Mouse (Mus musculus): ENCODE results near the gene Epb41l2.

The Epb41l2 gene

DNA sequence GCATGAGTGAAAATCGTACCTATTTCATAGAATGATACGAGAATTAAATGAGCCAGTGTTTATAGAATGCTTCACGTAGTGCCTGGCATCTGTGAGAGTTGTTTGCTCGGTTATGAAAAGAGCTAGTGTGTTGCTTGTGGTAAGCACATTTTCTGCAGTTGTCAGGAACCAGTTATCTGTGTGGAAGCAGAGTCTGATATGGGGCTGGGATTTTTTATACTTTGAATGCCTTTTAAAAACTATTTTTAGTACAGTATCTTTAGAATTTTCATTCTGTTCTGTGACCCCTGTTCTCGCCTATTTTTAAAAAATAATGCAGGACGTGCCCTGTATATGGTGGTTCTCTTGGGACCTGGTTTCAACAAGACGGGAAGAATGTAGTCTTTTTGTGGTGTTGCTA is 6.1 kb downstream of the Epb41l2 start:
- no peak for DNase-seq (ENCODE audit: low spot score in 2 of 2)

DNA sequence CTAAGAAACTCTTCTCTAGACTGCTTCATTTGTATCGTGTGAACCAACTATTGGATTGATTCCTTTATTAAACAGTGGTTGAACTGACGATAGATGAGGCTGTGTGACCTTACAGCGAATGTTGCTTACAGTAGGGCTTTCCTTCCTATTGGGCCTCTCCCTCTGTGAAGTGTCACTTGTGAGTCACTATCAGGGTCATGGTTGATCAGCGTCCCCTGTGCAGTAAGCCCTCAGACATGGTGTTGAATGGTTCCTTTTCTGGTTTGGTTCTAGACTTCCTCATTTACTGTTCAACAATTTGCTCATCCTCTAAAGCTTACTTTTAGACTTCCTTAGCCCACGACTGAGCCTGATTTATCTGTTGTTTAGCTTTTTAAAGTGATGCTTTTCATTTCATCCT is 7.1 kb downstream of the Epb41l2 start:
- DNase-seq (ENCODE audit: low spot score in 2 of 2): no peak

DNA sequence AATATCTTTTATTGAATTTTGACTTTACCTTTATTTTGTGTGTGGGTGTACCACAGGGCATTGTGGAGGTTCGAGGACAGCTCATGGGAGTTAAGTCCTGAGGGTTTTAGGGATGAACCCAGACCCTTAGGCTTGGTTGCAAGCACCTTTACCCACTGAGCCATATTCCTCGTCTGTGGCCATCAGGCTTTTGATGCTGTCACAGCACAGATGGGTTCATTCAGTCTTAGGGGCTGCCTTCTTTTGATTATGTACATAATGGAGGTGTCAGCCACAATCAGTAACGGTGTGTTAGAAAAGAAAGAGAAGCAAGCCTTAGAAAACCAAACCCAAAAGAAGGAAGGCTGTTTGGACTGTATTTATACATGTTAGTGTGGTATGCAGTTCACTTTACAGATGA is 9.3 kb downstream of the Epb41l2 start:
- no peak for DNase-seq (ENCODE audit: low spot score in 2 of 2)

DNA sequence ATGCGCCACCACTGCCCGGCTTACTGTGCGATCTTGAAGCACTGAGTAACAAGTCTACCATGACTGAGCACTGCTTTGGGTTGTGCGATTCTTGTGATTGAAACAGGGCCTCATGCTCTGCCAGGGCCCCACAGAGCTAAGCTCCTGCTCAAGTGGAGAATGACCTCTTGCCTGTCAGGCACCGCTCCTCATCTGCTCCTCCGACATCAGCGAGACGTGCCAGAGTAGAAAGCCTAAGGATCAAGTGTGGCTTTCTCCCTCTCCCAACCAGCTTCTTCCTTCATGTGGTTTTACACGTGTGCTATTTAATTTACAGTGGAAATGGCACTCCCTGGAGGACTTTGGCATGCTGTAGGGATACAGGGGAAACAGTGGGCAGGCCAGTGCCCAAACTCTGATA is 10.1 kb downstream of the Epb41l2 start:
- DNase-seq (ENCODE audit: low spot score in 2 of 2): no peak

DNA sequence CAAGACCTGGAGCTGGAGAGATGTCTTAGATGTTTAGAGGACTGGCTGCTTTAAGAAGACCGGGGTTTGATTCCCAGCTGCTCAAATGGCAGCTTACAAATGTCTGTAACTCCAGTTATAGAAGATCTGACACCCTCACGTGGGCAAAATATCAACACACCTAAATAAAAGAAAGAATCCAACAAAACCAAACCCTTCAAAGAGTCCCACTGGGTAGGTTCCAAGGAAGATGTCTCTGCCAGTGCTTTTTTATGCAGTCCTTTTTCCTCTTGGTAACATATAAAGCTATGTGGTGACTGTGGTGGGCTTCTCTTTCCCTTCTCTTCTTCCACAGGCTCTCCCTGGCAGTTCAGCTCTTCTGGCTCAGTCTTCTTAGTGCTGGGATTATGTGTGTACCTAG is 11.7 kb downstream of the Epb41l2 start:
- DNase-seq (ENCODE audit: low spot score in 2 of 2): no peak

DNA sequence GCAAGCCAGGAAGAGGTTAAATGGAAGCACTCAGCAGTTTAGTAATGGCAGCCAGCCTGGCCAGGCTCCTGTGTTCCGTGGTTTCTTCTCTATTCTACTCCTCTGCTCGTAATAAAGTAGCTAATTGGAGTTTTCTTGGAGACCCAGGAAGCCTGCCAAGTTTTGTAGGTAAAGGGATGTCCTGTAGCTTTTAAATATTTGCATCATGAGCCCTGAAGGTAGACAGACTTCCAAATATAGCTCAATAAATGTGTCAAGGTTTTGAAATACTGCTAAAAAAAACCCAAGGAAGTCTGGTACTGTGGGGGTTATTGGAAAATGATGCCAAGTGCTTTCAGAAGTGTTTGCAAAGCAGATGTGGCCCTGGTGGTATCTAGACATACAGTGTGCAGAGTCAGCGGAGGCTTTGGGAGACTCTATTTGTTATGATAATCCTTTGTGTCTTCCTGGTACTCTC is 12.3 kb downstream of the Epb41l2 start:
- DNase-seq (ENCODE audit: low spot score in 2 of 2): no peak

DNA sequence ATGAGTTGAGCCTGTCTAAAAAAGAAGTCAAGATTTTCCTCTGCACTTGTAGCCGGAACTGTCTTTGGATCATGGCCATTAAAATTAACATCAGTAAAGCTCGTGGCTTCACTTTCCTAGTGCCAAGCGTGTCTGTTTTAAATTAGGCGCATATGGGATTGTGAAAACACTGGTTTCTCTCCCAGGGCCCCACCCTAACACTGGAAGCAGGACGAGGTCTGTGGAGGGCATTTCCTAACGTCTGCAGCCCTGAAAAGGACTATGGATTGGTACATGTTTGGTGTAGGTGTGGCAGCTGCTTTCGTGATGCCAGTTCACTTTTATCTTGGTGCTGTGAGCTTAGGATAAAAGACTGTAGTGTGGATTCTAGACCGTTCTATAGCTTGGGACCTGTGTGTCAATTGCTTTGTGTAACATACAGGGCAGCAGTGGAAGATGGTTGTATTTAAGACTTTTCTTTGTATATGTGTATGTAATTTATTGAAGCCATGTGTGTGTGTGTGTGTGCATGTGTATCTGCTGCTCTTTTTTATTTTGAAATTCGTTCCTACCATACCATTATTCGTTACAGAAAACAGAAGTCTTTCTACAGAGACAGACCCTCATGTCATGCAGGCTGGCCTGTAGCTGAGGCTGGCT is 13.0 kb downstream of the Epb41l2 start:
- DNase-seq (ENCODE audit: low spot score in 2 of 2): no peak

DNA sequence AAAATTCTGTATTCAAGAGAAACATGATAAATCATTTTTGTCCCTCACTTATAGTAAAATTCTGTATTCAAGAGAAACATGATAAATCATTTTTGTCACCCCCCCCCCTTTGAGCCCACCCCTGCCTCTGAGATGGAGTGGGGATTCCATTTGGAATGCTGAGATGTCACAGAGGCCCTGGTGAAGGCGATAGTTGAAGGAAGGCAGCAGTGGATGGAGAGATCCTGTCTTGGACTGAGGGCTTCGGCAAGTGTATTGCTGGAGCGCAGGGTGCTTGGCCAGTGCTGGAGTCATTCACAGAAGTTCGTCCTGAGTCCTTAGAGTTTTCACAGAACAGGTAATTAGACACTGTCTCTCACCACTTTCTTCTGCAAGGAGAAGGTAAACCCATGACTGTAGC is 15.4 kb downstream of the Epb41l2 start:
- DNase-seq (ENCODE audit: low spot score in 2 of 2): no peak

DNA sequence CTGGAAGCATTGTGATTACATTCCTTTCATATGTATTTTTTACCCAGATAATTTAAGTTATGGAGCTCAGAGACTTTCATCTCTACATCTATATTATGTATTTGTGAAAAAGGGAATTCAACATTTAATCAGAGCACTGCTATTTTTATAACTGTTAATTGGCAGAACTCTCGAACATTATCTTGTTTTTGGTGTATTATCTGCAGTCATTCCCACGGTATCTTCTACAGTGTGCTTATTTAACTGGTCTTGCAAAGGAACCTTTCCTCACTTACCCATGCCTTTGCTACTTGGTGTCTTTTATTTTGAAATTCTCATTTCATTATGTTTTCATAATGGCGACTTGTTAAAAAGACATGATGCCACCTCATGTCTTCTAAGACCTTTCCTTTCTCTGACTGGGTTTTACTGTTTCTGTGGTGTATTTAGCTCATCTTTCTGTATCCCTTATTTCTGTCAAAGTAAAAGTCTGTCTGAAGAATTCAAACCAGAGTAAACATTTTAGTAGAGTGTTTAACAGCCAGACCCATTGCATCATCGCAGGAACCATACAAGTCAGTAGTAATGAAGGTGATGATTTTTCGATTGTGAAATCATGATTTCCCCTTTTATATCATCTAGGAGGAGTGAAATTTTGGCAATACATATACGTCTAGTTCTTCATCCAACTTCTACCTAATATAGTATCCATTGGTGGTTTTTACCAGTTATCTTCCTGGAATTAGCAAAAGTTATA is 21.3 kb downstream of the Epb41l2 start:
- DNase-seq (ENCODE audit: low spot score in 2 of 2): no peak

DNA sequence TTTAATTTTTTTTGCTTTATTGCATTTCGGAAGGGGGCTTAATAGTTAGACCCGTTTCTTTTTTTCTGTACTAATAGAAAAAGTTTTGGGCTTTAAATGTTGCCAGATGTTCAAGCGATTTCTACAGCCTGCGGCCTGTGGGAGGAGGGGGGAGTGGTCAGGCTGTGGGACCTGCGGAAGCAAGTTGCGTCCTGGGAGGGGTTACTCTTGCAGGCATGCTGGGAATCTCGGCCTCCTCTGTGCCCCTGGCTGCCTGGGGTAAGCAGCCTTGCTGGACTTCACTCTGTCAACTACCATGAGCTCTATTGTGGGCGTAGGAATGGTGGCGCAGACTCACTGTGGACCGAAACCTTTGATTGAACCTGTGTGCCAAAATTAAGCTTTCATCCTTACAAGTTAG is 22.4 kb downstream of the Epb41l2 start:
- DNase-seq (ENCODE audit: low spot score in 2 of 2): no peak

DNA sequence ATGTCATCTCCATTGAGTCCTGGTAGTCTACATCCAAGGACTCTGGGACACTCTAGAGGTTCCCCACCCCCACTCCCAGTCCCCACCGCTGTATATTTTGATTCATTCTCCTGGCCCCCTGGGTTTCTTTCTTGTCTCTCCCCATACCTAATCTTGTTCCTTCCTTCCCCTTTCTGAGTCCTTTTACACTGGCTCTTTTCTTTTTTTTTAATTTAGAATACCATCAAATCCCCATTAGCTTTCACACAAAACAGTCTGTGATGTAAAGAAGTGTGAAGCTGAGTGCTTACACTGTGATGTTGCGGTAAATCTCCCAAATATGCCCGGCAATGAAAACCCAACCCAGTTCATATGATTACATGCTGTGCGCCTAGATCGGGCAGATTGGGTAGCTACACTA is 23.6 kb downstream of the Epb41l2 start:
- no peak for DNase-seq (ENCODE audit: low spot score in 2 of 2)

DNA sequence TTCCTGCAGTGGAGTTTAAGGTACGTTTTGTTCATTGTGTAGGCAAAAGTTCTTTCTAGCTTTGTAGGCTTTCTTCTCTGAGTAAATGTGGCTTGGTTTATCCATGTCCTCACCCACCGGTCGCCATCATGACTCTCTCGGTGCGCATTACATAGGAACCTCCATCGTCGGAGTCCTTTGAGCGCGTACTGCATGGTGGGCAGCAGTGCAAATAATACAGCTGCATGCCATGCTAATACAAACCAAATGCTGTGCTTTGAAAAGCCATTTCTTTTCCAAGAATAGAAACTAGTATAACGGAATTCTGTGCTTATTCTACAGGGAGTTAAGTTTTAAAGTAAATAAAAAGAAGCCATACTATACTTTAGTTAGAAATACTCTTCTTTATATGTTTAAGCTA is 24.8 kb downstream of the Epb41l2 start:
- DNase-seq (ENCODE audit: low spot score in 2 of 2): no peak

DNA sequence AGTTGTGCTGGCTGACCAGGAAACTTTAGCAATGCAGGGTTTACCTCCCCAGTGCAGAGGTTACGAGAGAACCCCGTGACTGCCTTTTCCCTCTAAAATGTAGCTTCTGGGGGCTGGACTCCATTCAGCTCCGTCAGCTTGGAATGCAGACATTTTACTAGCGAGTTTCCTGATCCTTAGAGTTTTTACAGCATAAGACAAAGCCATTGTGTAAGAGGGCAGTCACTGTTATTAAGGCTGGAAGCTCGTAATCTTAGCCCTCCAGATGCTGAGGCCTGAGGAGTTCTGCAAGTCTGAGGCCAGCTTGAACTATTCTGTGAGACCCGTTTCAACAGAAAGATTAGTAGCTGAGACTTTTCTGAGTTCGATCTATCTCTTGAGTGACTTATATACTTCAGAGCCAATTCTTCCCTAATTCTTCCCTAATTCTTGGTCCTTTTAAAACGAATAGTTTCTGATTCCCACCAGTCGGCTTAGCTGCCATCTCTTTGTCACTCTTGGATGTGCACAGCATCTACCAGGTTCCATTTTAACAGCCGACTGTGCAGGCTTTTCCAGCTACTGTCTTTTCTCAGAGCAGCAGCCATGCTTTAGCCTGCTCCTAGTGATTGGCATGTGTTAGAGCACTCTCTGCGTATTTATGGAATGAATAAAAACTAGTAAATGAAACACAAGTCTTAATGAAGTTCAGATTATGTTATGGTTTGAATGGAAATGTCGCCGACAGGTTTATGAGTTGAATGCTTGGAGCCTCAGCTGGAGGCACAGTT is 26.4 kb downstream of the Epb41l2 start:
- DNase-seq (ENCODE audit: low spot score in 2 of 2): no peak

DNA sequence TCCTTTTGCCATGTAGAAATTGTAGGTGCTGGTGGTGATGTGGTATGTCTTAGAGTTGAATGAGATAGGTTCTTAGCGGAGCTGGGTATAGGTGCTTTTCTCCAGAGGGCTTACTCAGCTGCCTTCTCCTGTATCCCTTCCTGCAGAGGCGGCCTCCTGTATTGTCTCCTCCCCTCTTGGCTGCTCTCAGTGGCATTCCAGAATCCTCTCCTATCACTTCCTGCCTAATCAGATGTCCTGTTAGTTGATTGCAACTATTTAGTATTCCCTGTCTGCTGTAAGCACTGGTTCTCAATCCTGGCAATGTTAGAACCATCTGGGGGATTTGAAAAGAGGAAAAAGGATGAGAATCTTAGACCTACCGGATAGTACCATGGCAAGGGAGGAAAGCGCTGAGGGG is 27.3 kb downstream of the Epb41l2 start:
- DNase-seq (ENCODE audit: low spot score in 2 of 2): no peak

DNA sequence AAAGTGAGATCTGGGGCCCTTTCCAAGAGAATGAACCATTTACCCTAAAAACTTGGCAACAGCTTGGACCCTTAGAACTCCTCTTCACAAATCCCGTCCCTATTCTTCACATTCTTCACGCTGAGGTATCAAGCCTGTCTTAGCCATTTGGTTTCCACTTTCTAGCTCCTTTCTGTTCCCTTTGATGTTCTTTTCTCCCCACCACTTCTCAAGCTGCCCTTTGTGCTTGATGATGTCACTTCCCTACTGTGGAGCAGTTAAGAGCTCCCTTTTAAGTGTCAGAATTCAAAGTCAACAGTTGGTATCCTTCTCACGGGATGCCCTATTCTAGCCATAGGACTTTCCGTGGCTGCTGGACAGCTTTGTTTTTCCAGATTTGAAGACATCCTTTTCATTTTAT is 27.7 kb downstream of the Epb41l2 start:
- DNase-seq (ENCODE audit: low spot score in 2 of 2): no peak

DNA sequence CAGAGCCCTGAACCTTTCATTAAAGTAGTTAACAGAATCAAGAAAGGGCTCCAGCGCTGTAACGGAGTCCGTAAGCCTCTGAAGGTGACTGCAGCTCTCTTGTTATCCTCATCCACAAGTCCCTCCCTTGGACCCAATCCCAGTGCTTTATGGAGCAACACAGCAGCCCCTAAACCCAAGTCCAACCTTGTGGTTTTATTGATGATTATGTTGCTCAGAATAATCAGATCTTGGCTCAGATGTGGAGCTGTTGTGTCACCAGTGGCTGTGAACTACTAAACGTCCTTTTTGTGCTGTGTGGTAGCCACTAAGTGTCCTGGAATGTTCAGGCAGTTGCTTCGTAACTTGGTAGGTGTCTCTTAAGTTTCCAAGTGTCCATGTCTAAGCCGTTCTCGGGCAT is 33.2 kb downstream of the Epb41l2 start:
- no peak for DNase-seq (ENCODE audit: low spot score in 2 of 2)

DNA sequence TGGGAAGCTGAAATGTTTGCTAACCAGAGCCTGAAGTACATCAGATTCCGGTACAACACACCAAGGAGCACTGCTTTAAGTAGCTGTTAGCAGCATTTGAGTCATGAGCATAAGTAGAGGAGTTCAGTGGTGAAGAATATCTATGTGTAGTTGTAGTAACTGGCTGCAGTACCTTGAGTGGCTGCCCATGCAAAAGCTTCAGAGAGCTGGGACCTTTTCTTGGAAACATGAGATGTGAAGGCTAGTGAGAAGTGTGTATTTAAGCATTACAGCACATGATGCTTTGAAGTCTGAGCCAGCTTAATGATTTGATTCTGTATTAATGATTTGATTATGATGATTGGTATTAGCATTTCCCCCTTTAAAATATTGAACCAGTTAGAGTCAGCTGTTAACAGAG is 34.1 kb downstream of the Epb41l2 start:
- no peak for DNase-seq (ENCODE audit: low spot score in 2 of 2)

DNA sequence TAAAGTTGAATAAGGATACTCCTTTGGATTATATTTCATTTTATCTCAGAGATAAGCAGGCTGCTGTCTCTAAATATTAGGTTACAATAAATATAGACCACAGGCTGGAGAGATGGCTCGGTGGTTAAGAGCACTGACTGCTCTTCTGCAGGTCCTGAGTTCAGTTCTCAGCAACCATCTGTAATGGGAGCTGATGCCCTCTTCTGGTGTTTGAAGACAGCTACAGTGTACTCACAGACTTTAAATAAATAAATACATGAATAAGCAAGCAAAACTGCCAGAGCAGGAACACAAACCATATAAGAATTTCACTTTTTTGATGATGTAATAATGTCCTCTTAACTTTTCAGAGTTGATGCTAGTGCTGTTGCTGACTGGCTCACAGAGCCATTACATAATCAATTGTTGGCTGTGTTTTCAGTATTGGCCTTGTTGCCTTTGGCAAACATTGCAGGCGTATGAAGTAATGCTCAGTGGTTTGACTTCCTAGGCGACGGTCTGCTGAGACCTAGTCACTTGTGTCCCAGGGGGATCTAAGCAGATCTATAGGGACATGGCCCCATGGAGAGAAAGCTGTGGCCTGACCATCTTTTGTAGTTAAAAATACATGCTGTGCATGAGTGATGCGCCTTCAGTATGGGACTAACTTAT is 35.8 kb downstream of the Epb41l2 start:
- DNase-seq (ENCODE audit: low spot score in 2 of 2): no peak

DNA sequence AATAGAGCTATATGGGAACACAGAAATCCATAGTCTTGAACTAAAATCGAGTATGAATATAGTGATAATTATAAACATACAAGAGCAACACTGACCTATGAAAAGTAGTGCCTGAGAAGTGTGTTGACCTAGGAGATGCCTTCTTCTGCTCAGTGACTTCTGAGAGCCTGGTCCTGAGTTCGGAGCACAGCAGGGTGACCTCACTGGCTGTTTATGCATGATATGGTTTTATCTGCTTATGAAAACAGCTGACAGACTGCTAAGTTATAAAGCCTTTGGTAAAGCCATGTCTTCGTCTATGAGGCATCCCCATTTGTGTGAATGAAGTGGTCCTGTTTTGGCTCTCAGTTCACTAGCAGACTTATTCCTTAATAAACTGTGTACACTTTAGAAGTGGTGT is 37.3 kb downstream of the Epb41l2 start:
- no peak for DNase-seq (ENCODE audit: low spot score in 2 of 2)

DNA sequence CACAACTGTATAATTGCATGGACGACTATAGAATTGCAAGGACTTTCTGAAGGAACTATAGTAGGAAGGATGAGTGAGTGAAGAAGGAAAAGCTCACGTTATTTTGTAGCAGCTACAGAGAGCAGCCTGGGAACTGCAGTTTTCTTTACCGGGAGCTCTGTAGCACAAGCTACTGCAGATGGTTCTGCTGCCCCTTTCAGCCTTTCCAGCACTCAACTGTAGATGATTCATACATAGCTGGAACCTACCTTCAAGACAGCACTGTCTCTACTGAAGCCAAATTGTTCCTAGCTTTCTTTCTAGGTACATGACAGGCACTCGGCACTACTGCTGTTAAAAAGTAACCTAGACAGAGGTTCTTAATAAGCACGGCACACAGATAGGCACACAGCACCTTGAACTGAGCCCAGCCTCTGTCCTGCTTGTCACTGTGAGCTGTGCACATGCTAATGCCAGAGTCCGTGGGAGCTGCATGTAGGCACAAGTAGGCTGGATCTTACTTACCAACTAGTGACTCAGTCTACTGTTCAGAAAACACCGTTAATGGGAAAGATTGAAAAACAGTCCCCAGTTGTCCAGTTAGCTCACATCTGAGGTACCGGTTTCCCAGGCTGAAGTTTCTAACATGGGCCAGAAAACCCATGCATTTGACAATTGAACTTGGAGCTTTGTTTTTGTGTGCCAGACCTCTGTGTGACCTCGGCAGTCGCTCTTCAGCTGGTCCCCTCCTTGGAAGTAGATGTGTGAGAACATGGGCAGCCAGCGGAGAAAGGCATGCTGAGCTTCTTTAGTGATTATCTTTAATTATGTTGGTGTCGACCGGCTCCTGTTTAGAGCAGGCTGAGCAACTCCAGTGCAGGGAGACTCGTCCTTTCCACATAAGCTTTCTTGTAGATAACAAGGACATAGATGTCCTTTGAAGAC is 38.4 kb downstream of the Epb41l2 start:
- no peak for DNase-seq (ENCODE audit: low spot score in 2 of 2)

DNA sequence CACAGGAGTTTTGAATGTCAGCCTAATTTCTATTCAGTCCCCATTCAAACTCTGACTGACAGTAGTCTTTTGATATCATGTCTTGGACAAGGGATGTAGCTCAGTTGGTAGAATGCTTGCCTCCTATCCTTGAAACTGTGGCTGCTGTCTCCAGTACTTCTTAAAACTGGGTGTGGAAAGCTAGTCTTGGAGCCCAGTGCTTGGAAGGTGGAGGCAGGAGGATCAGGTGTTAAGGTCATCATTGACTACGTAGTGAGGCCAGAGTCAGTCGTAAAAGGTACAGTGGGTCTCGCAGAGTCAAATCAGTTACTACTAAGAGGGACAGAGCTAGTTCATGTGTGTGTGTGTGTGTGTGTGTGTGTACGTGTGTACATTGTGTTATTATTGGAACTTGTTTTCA is 39.4 kb downstream of the Epb41l2 start:
- no peak for DNase-seq (ENCODE audit: low spot score in 2 of 2)
